In the genomic region with DNA sequence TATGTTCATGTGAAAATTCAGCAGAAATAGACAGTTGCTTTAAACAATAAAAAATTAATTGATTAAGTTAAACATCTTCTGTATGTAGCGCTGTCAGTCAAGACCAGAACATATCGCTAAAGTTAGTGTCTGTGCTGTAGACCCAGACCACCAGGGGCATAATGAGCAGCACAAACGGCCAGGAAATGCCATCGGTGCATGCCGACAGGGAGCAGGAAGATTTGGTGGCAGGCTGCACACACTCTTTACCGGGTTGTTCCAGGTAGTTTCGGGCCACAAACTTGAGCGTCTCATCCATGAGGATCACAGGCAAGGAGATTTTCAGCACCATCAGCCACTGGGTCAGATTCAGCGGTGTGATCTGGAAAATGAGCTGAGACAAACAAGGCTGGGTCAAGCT, we compare ENCODE assay signal across 8 mouse cellular contexts. TPM values are rescaled to one million over a fixed set of nuclear protein-coding genes. Genes with fewer than 3 reads are reported as not detected.
A peak's percentile ranks its signal among the peaks of the same experiment; 100 is the strongest.
DNase-seq lines count a peak whose midpoint lies in the region; ATAC-seq and TF ChIP-seq lines count a peak whose summit lies in the region.
"Not testable (repeated sequence)": the region's sequence is repeated elsewhere in the genome, so short reads cannot be mapped to it uniquely, and the experiment has no call there.

No protein-coding gene starts in this region.

- WGBS in forebrain, postnatal 0 days, result 88% methylated on average over 9 of the region's 9 CpGs
- WGBS in heart, adult 2 months, result 58% methylated on average over 9 of the region's 9 CpGs
- WGBS in hindbrain, postnatal 0 days, result 85% methylated on average over 9 of the region's 9 CpGs
- 77% methylated on average over 9 of the region's 9 CpGs for WGBS in lung, postnatal 0 days
- 85% methylated on average over 9 of the region's 9 CpGs for WGBS in stomach, postnatal 0 days

- intact Hi-C loops in heart, adult 2 months (cut with DNase I), result not testable (repeated sequence)

- not testable (repeated sequence) for H3K4me2 ChIP-seq in forebrain, postnatal 0 days (ENCODE audit: low read depth); hindbrain, postnatal 0 days (ENCODE audit: low read depth, low read length); lung, postnatal 0 days (replicated peaks; ENCODE audit: low read depth, low read length); stomach, postnatal 0 days (replicated peaks; ENCODE audit: low read depth)

- peak; percentile 10; the same call in 1 of the 2 replicates for TF ChIP-seq CTCF in E14TG2a.4 (conservative IDR thresholded peaks at IDR 0.05; ENCODE audit: low read length)
- TF ChIP-seq CTCF in forebrain, postnatal 0 days (IDR thresholded peaks at IDR 0.05; ENCODE audit: low read depth), result peak; percentile 43
- peak; percentile 37 for TF ChIP-seq CTCF in heart, adult 2 months (IDR thresholded peaks at IDR 0.05)
- TF ChIP-seq CTCF in hindbrain, postnatal 0 days (IDR thresholded peaks at IDR 0.05; ENCODE audit: low read depth), result peak; percentile 51
- TF ChIP-seq CTCF in layer of hippocampus, adult 2 months (conservative IDR thresholded peaks at IDR 0.05), result peak; percentile 53
- peak; percentile 33 for TF ChIP-seq CTCF in lung, postnatal 0 days (IDR thresholded peaks at IDR 0.05)
- TF ChIP-seq CTCF in stomach, postnatal 0 days (IDR thresholded peaks at IDR 0.05; ENCODE audit: low read depth), result peak; percentile 38

- H3K27me3 ChIP-seq in E14TG2a.4 (ENCODE audit: insufficient read depth, low read length); forebrain, postnatal 0 days (ENCODE audit: insufficient read depth, low read length); heart, adult 2 months (ENCODE audit: control insufficient read depth, insufficient read depth, low read length); hindbrain, postnatal 0 days (ENCODE audit: insufficient read depth, low read length); lung, postnatal 0 days (replicated peaks; ENCODE audit: insufficient read depth, low read length); stomach, postnatal 0 days (ENCODE audit: control insufficient read depth, insufficient read depth, low read length): not testable (repeated sequence)

- not testable (repeated sequence) for H3K4me3 ChIP-seq in E14TG2a.4 (replicated peaks; ENCODE audit: low read length); forebrain, postnatal 0 days (ENCODE audit: low read depth, low read length); heart, adult 2 months; hindbrain, postnatal 0 days (ENCODE audit: low read length); layer of hippocampus, adult 2 months; lung, postnatal 0 days (ENCODE audit: low read depth, low read length); stomach, postnatal 0 days (ENCODE audit: low read depth, low read length)

- not testable (repeated sequence) for H3K79me2 ChIP-seq in heart, adult 2 months (replicated peaks; ENCODE audit: control insufficient read depth, insufficient read depth, low read length)

- TF ChIP-seq EP300 in heart, adult 2 months (IDR thresholded peaks at IDR 0.05; ENCODE audit: insufficient read depth, low read depth, low read length), result peak; percentile 61; the same call in 1 of the 2 replicates
- TF ChIP-seq EP300 in lung, postnatal 0 days (IDR thresholded peaks at IDR 0.05); stomach, postnatal 0 days (optimal IDR thresholded peaks at IDR 0.05): not testable (repeated sequence)

- H3K27ac ChIP-seq in forebrain, postnatal 0 days (ENCODE audit: low read depth, low read length); heart, adult 2 months; hindbrain, postnatal 0 days; layer of hippocampus, adult 2 months; lung, postnatal 0 days (ENCODE audit: low read length); stomach, postnatal 0 days (replicated peaks): not testable (repeated sequence)

- TF ChIP-seq POLR2A in heart, adult 2 months (IDR thresholded peaks at IDR 0.05; ENCODE audit: insufficient read depth, low read depth, low read length), result not testable (repeated sequence)

- DNase-seq in ZHBTc4 (ENCODE audit: low read depth, low spot score), result peak; percentile 72
- not testable (repeated sequence) for DNase-seq in forebrain, postnatal 0 days; heart, adult 2 months; hindbrain, postnatal 0 days (ENCODE audit: low spot score); layer of hippocampus, adult 2 months (ENCODE audit: low spot score in 2 of 2); lung, postnatal 0 days (ENCODE audit: low spot score); stomach, postnatal 0 days (ENCODE audit: low spot score)

- ATAC-seq in forebrain, postnatal 0 days; hindbrain, postnatal 0 days; lung, postnatal 0 days; stomach, postnatal 0 days (ENCODE audit: low FRiP score, low TSS enrichment): not testable (repeated sequence)

- H3K9me3 ChIP-seq in E14TG2a.4 (ENCODE audit: low read length); forebrain, postnatal 0 days (ENCODE audit: low read length); hindbrain, postnatal 0 days (ENCODE audit: low read length); lung, postnatal 0 days (ENCODE audit: low read length); stomach, postnatal 0 days (ENCODE audit: control insufficient read depth, low read length): not testable (repeated sequence)

- peaks cover 77% of the 10 kb centered on the region for H3K4me1 ChIP-seq in E14TG2a.4 (replicated peaks; ENCODE audit: low read depth, low read length)
- H3K4me1 ChIP-seq in forebrain, postnatal 0 days (ENCODE audit: insufficient read depth); heart, adult 2 months (ENCODE audit: control insufficient read depth, insufficient read depth, low read length); hindbrain, postnatal 0 days (ENCODE audit: insufficient read depth, low read length); lung, postnatal 0 days (ENCODE audit: insufficient read depth, low read depth, low read length); stomach, postnatal 0 days (replicated peaks; ENCODE audit: control insufficient read depth, insufficient read depth): not testable (repeated sequence)

- H3K9ac ChIP-seq in forebrain, postnatal 0 days; heart, adult 2 months (ENCODE audit: low read depth, low read length); hindbrain, postnatal 0 days (replicated peaks; ENCODE audit: low read length); lung, postnatal 0 days (replicated peaks; ENCODE audit: low read depth); stomach, postnatal 0 days (ENCODE audit: low read length): not testable (repeated sequence)

- H3K36me3 ChIP-seq in E14TG2a.4 (ENCODE audit: insufficient read depth, low read length), result peaks cover 97% of the 10 kb centered on the region
- H3K36me3 ChIP-seq in forebrain, postnatal 0 days (ENCODE audit: insufficient read depth), result peaks cover 95% of the 10 kb centered on the region
- H3K36me3 ChIP-seq in heart, adult 2 months (ENCODE audit: control insufficient read depth, insufficient read depth, low read length), result peaks cover 40% of the 10 kb centered on the region
- peaks cover 93% of the 10 kb centered on the region for H3K36me3 ChIP-seq in hindbrain, postnatal 0 days (ENCODE audit: insufficient read depth, low read length)
- peaks cover 82% of the 10 kb centered on the region for H3K36me3 ChIP-seq in lung, postnatal 0 days (ENCODE audit: insufficient read depth, low read length)
- H3K36me3 ChIP-seq in stomach, postnatal 0 days (ENCODE audit: control insufficient read depth, insufficient read depth, low read length), result peaks cover 53% of the 10 kb centered on the region

RNA-seq across cellular contexts. Expression of gene Anapc7, which starts 35.6 kb away (rescaled TPM):
- 30.2 and 33.0 TPM in 2 replicates for total RNA-seq in forebrain, postnatal 0 days (2014; rRNA removed)
- 37.5 and 42.0 TPM in 2 replicates for polyA plus RNA-seq in forebrain, postnatal 0 days (2015; fragmentation: Nextera tagmentation; extraction: Ambion mirVana)
- 10 to 100 TPM; 25.9 to 27.1 TPM for total RNA-seq in heart, adult 2 months (2021)
- polyA plus RNA-seq in heart, adult 2 months (2012; rRNA removed), result 23.2 and 25.4 TPM in 2 replicates
- total RNA-seq in hindbrain, postnatal 0 days (2014; rRNA removed), result 26.1 and 32.0 TPM in 2 replicates
- polyA plus RNA-seq in hindbrain, postnatal 0 days (2015; fragmentation: Nextera tagmentation; extraction: Ambion mirVana), result 44.0 and 44.6 TPM in 2 replicates
- total RNA-seq in layer of hippocampus, adult 2 months (2021), result 10 to 100 TPM; 32.9 to 33.2 TPM
- polyA plus RNA-seq in lung, postnatal 0 days (2015; fragmentation: Nextera tagmentation; extraction: Ambion mirVana), result 25.2 and 26.5 TPM in 2 replicates
- 20.7 and 21.7 TPM in 2 replicates for polyA plus RNA-seq in stomach, postnatal 0 days (2015; fragmentation: Nextera tagmentation; extraction: Ambion mirVana)

RNA-seq across cellular contexts. Expression of gene Atp2a2, which starts 45.0 kb away (rescaled TPM):
- total RNA-seq in forebrain, postnatal 0 days (2014; rRNA removed), result 143 and 178 TPM in 2 replicates
- 28.8 and 37.2 TPM in 2 replicates for polyA plus RNA-seq in forebrain, postnatal 0 days (2015; fragmentation: Nextera tagmentation; extraction: Ambion mirVana)
- over 10,000 TPM; 11,796 to 13,259 TPM for total RNA-seq in heart, adult 2 months (2021)
- polyA plus RNA-seq in heart, adult 2 months (2012; rRNA removed), result 3,546 and 6,285 TPM in 2 replicates
- 200 and 204 TPM in 2 replicates for total RNA-seq in hindbrain, postnatal 0 days (2014; rRNA removed)
- polyA plus RNA-seq in hindbrain, postnatal 0 days (2015; fragmentation: Nextera tagmentation; extraction: Ambion mirVana), result 46.2 and 47.4 TPM in 2 replicates
- 100 to 1,000 TPM; 588 to 630 TPM for total RNA-seq in layer of hippocampus, adult 2 months (2021)
- 27.4 and 32.4 TPM in 2 replicates for polyA plus RNA-seq in lung, postnatal 0 days (2015; fragmentation: Nextera tagmentation; extraction: Ambion mirVana)
- 24.0 and 27.0 TPM in 2 replicates for polyA plus RNA-seq in stomach, postnatal 0 days (2015; fragmentation: Nextera tagmentation; extraction: Ambion mirVana)

Comparison
In these comparisons a context has a peak if more than half of its experiments do, and no peak if none do; other contexts are left out.
1. RNA of gene Atp2a2, which starts 45.0 kb away (polyA plus RNA-seq): 3,546 to 6,285 TPM in heart, adult 2 months; 46.2 to 47.4 TPM in hindbrain, postnatal 0 days, 28.8 to 37.2 TPM in forebrain, postnatal 0 days, 27.4 to 32.4 TPM in lung, postnatal 0 days and 24.0 to 27.0 TPM in stomach, postnatal 0 days; every median in the first group is over 10 times any median in the second.
2. Peak in every context shown above with its lines, with median percentiles within 50 percentile points of each other: CTCF ChIP-seq.